Mouse (Mus musculus) embryo, embryonic 11.5 days (tissue): Measurements from ENCODE around the gene Tas2r144.

ENCODE experiments used
- DNase-seq: peaks from one replicate; pipeline ENCODE4 v3.0.0-alpha.2; 2012; ENCODE audit warnings: low read depth, low spot score

Tas2r144 gene

DNA sequence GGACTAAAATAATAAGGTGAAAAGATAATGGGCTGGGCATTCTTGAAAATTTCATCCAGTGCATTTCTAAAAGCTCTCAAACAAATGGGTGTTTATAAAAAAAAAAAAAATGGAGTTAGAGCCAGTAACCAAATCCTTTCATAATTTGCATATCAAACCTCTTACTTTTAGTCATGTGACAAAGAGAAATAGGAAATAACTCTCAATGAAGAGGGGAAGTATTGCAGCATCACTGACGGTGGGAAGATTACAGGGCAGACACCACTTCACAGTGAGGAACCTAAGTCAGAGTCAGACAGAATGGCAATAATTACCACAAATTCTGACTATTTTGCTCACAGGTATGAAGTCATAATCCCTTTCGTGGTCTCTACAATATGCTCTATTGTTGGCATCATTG is at the start of gene Tas2r144:
Gene Tas2r144 (plus strand): TSS at position 301 of the 400 bp plus-strand sequence.
- DNase-seq, result no peak

DNA sequence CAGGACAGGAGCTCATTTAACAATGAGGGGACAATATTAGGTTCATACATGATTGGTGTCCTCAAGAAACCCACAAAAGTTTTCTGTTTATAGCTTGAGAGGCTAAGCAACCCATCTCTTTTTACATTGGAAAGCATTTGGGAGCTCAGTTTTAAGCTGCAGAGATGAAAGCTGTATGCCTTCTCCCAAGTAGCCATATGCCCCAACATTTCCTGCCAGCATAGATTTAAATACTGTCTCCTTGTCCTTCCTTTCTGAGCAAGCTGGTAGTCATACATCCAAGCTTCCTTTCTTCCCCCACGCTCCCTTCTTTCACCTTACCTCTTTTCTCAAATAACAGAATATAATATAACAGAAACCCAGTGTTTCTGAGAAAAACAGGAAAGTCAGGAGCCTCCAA is 32.7 kb upstream of the Tas2r144 start:
- no peak for DNase-seq

DNA sequence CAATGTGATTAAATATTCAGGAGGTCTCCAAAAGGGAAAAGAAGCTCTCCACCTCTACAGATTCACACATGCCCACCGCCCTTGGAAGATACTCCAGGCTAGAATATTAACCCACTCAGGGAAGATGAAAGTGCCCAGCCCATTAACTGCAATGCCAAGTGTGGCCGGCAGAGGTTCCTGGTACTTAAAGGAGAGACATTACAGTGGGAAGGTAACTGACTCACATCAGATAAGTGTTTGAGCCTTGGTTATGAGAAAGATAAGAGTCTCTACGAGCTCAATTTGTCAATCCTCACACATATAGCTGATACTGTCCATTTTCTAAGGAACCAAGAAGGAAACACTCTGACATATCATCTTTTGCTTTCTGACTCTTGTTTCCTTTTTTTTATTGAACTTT is 28.9 kb upstream of the Tas2r144 start:
- no peak for DNase-seq

DNA sequence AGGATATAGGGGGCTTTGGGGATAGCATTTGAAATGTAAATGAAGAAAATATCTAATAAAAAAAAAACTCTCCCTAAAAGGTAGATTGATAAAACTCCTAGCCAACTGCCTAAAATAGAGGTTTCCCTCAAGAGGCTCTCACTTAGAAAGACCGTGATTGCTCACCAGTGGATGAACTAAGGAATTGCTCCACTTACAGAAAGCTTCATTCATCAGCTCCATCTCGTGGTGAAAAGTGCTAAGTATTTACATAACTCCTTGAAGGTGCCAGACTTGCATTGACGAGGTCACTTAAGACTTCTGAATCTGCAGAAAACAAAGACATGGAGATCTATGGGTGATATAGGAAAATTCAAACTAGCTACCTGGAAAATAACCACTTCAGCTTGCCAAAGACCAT is 17.4 kb upstream of the Tas2r144 start:
- DNase-seq, result no peak

DNA sequence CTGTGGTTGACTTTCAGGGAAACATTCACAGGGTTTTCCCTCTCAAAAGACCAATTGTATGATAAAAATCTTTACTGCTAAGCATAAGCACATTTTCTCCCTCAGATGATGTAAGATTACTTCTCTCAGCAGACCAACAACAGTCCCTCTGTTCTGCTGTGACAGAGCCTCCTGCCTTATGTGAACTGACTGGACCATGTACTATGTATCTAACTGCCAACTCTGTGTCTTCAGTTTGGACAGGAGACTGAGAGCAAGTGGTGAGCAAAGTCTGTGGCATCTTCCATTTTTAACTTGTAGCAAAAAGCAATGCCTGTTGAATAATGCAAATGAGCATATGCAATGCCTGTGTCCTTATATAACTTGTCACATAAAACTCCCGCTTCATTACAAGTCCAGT is 15.6 kb upstream of the Tas2r144 start:
- DNase-seq, result no peak

DNA sequence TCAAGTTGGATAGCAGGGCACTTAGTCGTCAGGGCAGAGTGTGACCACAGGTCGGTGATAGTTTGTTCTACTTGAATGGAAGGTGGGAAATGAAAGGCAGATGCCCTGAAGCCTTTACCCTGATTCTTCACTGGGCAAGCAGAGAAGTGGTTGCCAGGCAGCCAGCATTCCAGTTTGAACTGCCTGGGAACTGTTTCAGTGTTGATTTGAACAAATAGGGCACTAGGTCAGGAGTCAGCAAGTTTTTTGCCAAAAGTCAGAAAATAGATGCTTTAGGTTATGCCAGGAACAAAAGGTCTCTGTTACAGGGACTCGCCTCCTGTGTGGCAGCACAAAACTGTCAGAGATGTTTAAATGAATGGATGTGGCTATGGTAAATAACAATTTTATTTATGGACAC is 7.2 kb downstream of the Tas2r144 start:
- DNase-seq, result no peak

DNA sequence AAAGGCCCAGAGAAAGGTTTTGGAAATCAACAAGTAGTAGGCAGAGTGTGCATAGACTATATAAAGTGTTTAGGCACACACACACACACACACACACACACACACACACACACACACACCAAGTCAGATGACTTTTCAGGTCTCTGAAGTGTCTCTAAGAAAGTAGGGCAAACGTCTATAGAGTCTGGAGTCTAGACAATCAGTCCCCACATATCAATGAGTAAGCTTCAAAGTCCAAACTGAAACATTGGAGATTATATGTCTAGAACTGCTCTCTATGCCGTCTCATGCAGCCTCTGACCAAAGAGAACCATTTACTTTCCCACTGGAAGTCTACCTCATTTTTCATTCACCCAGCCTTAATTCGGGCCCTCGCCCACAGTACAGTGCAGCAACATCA is 9.9 kb downstream of the Tas2r144 start:
- no peak for DNase-seq

DNA sequence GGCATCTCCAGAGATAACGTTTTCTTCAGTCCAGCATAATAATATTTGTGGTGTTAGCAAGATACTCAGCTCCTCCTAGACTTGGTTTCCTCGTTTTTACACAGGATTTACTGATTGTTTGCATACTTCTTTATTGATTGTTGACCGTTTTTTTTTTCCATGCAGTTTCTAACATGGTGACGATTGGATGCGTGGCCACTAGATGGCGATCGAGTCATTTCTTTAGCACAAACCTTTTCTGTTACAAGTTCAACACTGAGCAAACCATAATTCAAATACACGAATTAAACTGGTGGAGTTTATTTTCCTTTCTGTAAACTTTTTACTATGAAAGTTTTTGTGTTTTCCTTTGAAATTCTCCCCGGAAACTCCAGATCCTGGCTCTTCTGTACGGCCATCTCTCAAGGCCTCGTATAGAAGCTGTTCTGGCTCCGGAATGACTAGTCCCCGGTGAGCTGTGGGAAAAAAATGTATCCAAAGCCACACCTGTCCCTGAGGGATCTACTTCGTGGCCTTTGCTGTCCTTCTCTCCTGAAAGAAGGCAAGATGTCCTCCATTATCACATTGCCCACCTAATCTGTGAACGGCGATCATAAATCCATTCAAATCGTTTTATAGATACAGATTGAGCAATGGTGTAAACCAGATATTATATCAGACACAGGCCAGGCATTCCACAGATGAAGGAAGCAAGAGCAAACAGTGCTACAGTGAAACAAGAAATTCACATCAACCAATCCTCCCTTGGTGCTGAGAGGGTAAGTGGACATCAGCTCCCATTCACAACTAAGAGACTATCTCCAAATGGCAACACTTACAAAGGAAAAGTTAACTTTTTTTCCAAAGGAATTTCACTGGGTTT is 12.3 kb downstream of the Tas2r144 start:
- peak; percentile 54 for DNase-seq

DNA sequence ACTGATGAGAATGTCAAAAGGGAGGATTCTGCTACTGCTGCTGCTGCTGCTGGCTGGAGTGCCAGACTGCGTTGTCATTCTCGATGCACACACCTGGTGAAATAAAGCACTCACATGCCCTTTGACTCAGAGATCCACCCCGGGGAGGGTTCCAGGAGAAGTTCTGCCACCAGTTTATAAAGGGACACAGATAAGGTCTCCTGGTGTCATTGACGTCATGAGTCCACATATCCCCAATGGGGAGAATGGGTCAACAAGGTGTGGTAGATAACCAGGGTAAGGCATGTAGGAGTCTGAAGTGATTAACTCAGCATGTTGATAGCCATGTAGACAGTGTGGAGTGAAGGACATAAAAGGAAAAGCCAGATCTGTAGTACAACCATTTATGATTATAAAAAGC is 14.5 kb downstream of the Tas2r144 start:
- DNase-seq, result no peak

DNA sequence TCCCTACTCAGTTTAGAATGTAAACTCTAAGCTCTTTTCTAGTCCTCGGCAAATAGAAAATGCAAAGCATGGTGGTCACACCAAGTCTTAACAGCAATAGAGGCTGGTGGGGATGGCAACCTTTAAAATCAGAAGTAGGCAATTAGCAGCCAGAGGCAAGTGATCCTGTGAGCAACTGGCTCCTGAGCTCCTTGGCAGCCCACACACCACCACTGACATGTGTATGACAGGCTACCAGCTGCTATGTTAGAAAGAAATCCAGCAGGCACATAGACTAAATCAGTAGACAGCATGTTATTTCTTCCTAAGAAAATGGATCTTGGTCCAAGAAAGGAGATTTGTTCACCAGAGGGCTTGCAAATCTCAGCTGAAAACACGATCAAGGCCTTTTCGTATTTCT is 16.1 kb downstream of the Tas2r144 start:
- no peak for DNase-seq

DNA sequence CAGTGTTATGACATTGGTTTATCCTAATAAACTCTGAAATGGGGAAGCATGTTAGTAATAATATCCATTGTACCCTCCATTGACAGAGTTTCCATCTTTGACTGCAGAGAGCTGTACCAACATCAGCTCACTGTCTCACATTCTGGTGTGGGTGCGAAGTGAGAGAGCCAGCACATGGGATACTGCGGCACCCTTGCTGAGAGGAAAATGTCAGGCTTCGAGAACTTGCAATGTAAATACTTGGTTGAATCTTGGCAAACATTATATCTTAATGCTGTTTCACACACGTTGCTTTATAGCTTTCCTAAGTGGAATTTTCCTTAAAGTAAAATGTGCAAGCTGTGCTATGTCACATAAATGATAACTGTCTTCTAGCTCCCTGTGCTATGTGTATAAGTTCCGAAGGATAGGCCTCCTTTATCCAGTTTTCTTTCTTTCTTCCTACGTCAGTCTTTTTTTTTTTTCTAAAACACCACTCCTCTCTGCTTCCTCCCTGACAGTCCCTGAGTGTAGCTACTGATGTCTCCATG is 22.2 kb downstream of the Tas2r144 start:
- DNase-seq, result no peak

DNA sequence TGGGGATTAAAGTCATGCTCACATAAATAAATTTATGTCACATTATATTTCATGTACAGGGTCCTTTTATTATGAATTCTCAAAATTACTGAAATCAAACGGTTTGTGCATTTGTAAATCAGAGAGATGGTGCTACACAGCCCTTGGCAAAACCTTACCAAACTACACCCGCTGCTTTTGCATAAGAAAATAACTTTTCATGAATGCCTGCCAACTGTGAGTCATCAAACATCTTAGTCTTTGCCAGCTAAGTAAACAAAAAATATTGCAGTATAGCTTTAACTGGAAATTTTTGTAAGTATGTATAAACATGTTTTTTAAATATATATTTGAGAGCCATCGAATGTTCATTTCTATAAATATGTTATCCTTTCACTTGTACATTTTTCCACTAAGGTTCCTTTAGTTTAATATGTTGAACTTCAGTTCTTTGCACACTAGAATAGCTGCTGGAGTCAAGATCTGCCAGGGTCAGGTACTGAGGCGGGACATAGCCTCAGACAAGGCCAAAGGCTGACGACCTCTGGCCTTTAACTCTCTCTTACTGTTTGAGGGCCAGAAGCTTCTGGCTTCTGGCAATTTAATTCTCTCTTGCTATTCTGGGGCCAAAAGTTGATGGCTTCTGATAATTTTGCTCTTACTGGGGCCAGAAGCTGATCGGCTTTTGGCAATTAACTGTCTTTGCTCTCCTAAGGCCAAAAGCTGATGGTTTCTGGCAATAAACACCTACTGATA is 26.4 kb downstream of the Tas2r144 start:
- no peak for DNase-seq

DNA sequence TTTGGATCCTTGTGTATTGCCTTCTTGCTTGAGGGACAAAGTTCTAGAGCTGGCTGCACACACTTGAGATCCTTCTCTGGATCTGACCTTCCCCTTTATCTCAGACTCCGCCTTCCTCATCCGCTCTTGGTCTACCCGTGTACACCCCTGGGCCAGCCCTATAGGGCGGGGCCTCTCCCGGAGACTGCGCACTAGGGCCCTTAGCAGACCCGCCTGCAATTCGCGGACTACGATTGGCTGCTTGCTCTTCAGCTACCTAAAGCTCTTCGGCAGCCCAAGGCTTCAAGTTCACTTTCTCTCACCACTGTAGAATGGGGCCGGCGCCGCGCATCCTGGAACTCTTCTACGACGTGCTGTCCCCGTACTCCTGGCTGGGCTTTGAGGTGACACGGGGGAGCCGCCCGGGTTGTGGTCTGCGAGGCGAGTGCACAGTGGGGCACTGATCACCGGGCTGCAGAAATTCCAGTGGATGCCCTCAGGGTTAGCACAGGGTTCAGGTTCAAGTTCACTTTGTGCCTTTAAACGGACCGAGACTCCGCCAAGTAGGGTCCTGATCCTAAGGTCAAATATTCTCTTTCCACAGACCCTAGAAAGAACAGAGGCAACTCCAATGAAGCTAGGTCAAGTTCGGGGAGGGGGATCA is 30.7 kb downstream of the Tas2r144 start, which contains the start of gene Gstk1:
Gene Gstk1 (plus strand): TSS at position 225 of the 643 bp plus-strand sequence.
- DNase-seq, result peak; percentile 72

DNA sequence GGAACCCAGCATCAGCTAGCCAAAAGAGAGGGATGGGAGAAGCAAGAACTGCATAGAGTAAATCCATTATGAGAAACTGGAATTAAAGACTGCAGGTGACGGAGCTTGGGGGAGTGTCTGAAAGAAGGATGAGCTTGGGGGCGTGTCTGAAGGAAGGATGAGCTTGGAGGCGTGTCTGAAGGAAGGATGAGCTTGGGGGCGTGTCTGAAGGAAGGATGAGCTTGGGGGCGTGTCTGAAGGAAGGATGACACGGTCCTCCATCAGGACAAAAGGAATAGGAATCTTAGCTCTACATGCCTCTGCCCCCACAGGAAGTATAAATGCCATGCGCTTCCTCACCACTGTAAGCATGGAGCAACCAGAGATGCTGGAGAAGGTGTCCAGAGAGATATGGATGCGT is 32.0 kb downstream of the Tas2r144 start:
- no peak for DNase-seq

DNA sequence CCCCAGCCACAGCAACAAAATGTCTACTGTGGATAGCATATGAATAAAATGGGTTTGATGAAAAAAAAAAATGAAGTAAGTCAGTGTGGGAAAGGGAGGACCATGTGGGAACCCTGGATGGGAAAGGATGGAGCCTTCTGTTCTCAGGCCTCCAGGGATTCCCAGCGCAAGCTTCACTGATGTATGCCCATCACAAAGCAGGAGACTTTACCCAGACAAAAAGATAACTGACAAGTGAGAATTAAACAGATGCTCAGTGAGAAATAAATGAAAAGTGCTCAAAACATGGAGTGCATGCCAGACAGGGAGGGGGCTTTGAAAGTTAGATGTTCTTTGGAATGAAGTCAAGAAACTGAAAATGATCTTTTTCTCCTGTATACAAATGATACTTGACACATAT is 32.9 kb downstream of the Tas2r144 start:
- no peak for DNase-seq

DNA sequence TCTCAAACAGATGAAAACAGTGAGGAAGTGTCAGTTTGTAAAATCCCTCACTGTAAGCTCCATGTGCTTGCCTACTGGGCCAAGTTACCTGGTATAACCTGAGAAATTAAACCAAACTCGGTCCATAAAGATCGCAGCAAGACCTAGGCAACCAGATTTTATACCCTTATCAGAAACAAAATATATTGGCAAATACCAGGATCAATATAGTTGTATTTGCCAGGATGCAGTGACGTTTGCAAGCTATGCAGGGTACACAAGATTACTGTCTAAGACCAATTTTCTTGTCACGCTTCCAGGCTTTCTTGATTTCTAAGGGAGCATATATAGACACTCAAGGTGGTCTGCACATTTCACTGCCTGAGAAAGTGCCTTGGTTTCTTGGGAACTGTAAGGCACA is 36.7 kb downstream of the Tas2r144 start:
- DNase-seq, result no peak

DNA sequence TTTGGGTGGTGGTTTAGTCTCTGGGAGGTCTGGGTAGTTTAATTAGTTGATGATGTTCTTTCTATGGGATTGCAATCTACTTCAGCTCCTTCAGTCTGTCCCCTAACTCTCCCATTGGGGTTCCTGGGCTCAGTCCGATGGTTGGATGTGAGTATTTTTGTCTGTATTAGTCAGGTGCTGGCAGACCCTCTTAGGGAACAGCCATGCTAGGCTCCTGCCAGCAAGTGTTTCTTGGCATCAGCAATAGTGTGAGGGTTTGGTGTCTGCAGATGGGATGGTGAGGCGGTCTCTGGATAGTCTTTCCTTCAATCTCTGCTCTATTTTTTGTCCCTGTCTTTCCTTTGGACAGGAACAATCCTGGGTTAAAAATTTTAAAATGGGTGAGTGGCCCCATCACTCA is 38.0 kb downstream of the Tas2r144 start:
- DNase-seq, result no peak

DNA sequence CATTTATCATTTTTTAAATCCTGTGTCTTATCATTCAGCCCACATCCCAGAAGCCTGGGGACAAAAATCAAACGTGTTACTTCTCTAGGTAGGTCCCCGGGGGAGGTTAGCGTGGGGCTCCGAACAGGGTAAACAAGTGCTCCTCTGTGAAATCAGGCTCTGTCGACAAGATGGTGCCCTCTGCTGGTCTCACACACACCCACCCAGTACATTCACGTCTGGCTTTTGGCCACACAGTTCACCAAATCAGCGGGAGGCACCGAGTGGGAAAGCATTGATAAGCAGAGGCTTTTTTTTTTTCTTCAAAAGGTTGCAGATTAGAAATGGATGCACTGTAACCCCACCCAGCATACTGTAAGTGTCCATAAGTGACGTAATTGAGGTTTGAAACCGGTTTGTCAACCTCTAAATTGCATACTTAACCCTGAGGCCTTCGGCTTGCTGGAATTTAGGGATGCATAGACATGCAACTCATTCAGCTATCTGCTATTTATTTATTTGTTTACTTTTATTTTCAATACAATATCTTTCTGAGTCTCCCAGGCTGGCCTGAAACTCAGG is 42.3 kb downstream of the Tas2r144 start:
- no peak for DNase-seq

DNA sequence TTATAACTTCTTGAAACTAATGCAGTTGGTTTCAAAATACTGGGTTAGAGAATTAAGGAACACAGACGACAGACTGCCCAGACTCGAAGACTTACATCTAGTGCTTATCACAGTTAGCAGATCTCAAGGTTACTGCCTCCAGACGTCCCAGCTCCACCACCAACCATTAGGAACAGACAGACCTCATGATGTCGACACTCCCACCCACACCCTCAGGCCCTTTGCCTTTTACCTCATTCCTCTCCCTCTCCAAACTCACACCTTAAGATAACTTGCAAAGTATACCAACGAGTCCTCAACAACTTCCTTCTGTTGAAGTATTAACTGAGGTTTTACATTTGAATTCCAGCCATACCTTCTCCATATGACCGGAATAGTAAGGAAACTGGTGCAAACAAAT is 45.3 kb downstream of the Tas2r144 start:
- DNase-seq, result no peak

DNA sequence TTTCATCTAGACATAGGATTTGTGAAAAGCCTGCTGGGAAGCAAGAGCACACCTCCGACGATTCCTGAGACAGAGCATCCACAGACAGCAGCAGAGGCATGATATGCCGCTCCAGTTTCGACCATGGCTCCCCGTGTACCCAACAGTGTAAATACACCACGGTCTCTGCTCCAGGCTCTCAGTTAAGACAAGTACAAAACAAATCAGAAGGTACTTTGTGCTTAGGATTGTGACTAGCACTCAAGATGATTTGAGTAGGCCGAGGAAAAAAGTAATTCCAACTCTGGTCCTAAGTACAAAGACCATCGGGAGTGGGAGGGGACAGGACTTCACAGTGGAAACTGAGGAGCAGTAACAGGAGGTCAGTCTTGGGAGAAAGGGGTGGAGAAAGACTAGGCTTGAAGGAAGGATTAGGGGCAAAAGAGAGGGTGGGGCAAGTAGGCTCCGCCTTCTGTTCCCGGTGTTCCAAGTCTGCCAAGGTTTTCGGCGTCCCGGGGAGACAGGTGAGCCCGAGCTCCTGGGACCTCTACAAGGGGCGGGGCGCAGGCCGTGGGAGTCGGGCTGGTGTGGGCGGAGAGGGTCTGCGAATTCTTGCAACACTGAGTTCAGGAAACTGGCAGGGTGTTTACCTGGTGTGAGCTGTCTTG is 46.5 kb downstream of the Tas2r144 start, which contains the start of gene Tmem139:
Gene Tmem139 (plus strand): TSS at position 447 of the 647 bp plus-strand sequence.
- no peak for DNase-seq

DNA sequence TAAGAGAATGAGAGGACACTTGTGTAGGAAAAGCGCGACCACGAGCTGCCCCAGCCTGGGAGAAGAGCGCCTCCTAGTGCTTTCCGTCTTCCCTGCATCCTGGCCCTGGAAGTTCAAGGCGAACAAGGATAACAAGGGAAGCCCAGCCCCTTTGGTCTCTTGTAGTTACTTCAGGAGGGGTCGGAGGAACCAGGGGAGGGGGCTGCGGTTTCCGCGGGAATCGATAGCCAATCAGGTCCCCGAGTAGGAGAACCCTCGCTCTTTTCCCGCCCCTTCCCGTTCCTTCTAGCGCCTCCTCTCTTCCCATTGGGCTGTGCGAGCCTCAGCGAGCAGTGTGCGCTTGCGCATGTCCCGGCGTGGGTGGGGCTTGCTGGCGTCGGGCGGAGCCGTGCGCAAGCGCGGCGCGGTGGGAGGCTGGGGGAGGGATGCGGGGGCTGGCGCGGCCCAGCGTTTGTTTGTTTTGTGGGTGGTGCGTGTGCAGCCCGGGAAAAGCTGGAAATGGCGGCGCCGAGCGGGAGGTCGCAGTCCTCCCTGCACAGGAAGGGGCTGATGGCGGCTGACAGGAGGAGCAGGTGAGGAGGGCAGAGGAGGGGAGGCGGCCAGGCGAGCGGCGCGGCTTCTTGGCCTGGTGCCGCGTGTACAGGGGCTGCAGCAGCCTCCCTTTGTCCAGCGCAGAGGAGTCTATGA is 49.6 kb downstream of the Tas2r144 start, which contains the start of gene Casp2:
Gene Casp2 (plus strand): TSS at position 360 of the 687 bp plus-strand sequence.
- peak; percentile 97 for DNase-seq
